Mouse (Mus musculus): ENCODE measurements around the gene Gm17542.

GRCm38 (mm10) chr10:58691051-58691450 is 27.0 kb downstream of the Gm17542 start:
- TF ChIP-seq CTCF (IDR thresholded peaks at IDR 0.05; ENCODE audit: control insufficient read depth, insufficient read depth, low read length) (no peak), POLR2A (IDR thresholded peaks at IDR 0.05; ENCODE audit: borderline replicate concordance, control insufficient read depth, low read depth, low read length) (no peak)
